Mouse (Mus musculus) forebrain, embryonic 10.5 days (tissue): ENCODE measurements around the gene Smox. TPM values are rescaled to one million over a fixed set of nuclear protein-coding genes. Genes with fewer than 3 reads are reported as not detected.
A peak's percentile ranks its signal among the peaks of the same experiment; 100 is the strongest.

Experiments
- DNase-seq: peaks from one replicate; pipeline ENCODE4 v3.0.0-alpha.2; 2017; ENCODE audit warnings: low spot score; ENCODE audit errors: extremely low spot score
- H3K27ac ChIP-seq: fragments of 300-500 bp; sonication (generic); 2 replicates; pipeline ENCODE4 v1.5.1; 2016; ENCODE audit warnings: mild to moderate bottlenecking
- H3K27me3 ChIP-seq: fragments of 300-500 bp; sonication (generic); 2 replicates; pipeline ENCODE4 v1.6.1; 2016; ENCODE audit warnings: mild to moderate bottlenecking; ENCODE audit not compliant: poor library complexity, severe bottlenecking
- H3K36me3 ChIP-seq: fragments of 300-500 bp; sonication (generic); replicated peaks from 2 replicates; pipeline ENCODE4 v1.6.1; 2016; ENCODE audit warnings: mild to moderate bottlenecking, moderate library complexity
- H3K4me1 ChIP-seq: fragments of 300-500 bp; sonication (generic); 2 replicates; pipeline ENCODE4 v1.6.1; 2016
- H3K4me3 ChIP-seq: fragments of 300-500 bp; sonication (generic); 2 replicates; pipeline ENCODE4 v1.5.1; 2016; ENCODE audit warnings: mild to moderate bottlenecking, moderate library complexity
- H3K9me3 ChIP-seq: fragments of 300-500 bp; sonication (generic); 2 replicates; pipeline ENCODE4 v1.6.1; 2016; ENCODE audit warnings: mild to moderate bottlenecking, moderate library complexity
- WGBS: fragments of 180-500 bp; shearing (Covaris S2); methylation state at CpG from one replicate; pipeline ENCODE4 v1.1.7; 2016; 5-methylcytosine and 5-hydroxymethylcytosine counted together
- polyA plus RNA-seq: library from polyadenylated mRNA; unstranded; fragments of >200 nt; fragmentation: Nextera tagmentation; extraction: Ambion mirVana; gene quantifications from 2 replicates; pipeline ENCODE4 v1.2.1, GENCODE M21; 2016

The Smox gene
- polyA plus RNA-seq, 1 experiment from 2014 or later, result 31.7 TPM

DNA sequence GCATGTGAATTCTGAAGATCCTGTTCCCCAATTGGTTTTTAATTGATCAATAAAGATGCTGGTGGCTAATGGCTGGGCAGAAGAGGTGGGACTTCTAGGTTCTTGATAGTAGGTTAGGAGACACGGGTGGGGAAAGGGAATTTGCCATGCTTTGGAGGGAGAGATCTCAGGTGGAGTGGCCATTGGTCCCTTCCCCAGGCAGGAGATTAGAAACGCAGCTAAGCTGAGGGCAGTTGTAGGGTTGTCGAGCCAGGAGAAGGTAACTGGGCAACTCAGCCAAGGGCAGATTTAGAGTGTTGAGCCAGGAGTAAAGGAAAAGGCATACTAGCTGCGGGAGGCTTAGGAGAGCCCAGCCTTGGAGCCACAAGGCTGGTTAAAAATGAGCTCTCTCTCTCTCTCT is 3.0 kb upstream of the Smox start:
- Histone ChIP-seq H3K4me1 (peaks cover 20% of the 10 kb centered on the region), H3K9me3 (no peaks in the 10 kb centered on the region), H3K27me3 (peaks cover 30% of the 10 kb centered on the region), H3K4me3 (no peak overlapping the region), H3K36me3 (no peaks in the 10 kb centered on the region), H3K27ac (no peak overlapping the region)
- 82% methylated on average over 4 of the region's 4 CpGs for WGBS
- DNase-seq, result no peak

DNA sequence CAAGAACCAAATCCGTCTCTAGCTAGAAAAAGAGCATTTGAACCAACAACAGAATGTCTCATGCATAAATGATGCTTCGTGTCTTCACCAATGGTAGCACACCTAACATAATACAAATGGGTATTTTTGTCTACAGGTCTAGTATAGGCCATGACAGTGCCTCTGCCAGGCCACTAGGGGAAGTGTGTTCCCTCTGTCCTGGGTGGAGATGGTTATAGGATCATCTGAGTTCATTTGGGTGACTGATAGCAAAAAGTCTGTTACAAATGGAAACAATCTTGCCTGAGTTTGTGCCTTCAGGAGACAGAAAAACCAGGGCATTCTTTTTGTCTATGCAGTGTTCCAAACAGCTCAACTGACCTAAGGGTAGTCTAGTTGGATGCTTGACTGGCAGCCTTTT is 2.4 kb upstream of the Smox start:
- no peak overlapping the region for H3K27ac ChIP-seq
- no peaks in the 10 kb centered on the region for H3K9me3 ChIP-seq
- H3K36me3 ChIP-seq, result no peaks in the 10 kb centered on the region
- 80% methylated on average over 2 of the region's 2 CpGs for WGBS
- DNase-seq, result no peak
- peaks cover 26% of the 10 kb centered on the region for H3K4me1 ChIP-seq
- peaks cover 36% of the 10 kb centered on the region for H3K27me3 ChIP-seq
- no peak overlapping the region for H3K4me3 ChIP-seq

DNA sequence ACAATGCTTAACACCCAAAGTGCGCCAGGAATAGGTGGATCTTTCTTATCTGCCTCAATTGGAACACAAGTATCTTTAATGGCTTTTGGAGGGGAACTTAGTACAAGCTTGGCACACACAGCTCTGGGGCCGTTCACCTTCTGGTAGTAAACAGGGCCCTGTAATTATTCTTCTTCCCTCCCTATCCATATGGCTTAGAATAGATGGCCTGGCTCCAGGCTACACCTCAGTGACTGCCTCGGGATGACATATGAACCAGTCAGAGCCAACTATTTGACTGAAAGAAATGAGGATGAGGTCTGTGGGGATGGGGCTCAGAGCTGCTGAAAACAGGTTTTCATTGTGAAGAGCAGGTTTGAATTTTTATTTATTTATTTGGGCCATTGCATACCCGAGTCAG is 1.7 kb upstream of the Smox start:
- Histone ChIP-seq H3K4me1 (peaks cover 27% of the 10 kb centered on the region), H3K4me3 (no peak overlapping the region), H3K9me3 (no peaks in the 10 kb centered on the region), H3K27me3 (peaks cover 36% of the 10 kb centered on the region), H3K36me3 (no peaks in the 10 kb centered on the region), H3K27ac (no peak overlapping the region)
- WGBS, result 82% methylated on average over 4 of the region's 4 CpGs
- no peak for DNase-seq

DNA sequence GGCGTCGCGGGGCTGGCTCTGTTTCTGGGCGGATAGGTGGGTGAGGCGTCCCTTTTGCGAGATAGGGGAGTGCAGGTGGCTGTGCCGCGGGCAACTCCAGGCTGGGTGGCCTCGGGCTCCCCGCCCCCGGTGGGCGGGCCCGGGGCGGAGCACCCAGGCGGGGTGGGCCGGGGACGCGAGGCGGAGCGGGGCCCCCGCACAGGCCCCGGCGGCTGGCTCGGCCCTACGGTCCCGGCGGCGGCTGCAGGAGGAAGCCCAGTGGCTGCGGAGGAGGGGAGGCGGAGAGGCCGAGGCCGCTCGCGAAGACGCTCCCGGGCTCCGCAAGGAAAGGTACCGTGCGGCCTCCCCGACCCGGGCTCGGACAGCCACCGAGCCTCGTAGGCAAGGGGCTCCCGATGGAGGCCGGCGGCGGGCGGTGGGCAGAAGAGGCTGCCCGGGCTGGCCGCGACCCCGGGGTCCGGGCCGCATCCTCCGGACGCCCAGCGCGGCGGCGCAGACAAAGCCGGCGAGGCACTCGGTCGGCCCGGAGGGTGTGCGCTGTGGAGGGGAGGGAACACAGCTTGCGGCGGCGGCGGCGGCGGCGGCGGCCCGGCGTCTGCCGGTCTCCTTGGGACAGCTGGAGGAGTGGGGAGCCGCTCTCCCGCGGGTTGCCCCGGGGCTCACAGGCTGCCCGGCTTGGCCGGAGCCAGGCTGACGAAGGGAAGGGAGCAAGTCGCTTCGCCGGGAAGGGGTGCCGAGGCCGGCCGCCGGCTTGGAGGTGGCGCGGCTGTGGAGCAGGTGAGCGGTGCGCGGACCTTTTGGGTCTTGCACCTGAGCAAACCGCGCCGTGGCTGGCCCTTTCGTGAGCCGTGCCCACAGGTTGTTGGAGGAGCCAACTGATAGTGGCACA is 655 bp downstream of the Smox start:
- no peaks in the 10 kb centered on the region for H3K9me3 ChIP-seq
- peak overlapping the region; percentile 96 for H3K4me3 ChIP-seq
- under 1% methylated on average over 96 of the region's 102 CpGs for WGBS
- peak overlapping the region; percentile 93 for H3K27ac ChIP-seq
- H3K4me1 ChIP-seq, result peaks cover 30% of the 10 kb centered on the region
- H3K27me3 ChIP-seq, result peaks cover 36% of the 10 kb centered on the region
- peak; percentile 70 for DNase-seq
- no peaks in the 10 kb centered on the region for H3K36me3 ChIP-seq

DNA sequence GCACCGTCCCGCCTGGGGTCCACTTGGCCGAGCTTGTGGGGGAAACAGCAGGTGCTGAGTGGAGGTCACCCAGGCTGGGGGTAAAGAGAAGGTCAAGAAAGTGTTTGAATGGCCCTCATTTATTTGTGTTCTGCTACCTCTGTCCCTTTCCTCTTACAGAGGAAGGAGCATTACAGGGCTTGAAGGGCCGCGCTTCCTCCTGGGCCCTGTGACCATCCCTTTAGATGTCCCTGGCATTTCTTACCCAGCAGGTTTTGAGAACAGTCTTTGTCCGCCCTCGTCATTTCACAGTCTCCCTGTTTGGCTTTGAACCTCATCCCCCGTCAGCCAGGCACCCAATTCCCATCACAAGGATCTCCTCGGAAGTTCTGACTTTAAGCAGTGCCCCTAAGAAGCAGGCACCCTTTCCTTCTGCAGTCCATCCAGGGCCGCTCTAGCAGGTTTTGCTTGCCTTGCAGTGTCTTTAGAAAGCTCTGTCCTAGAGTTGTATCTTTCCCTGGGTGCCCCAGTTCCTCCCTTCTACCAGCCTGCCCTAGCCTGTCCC is 1.4 kb downstream of the Smox start:
- peak; percentile 29 for DNase-seq
- peaks cover 36% of the 10 kb centered on the region for H3K27me3 ChIP-seq

DNA sequence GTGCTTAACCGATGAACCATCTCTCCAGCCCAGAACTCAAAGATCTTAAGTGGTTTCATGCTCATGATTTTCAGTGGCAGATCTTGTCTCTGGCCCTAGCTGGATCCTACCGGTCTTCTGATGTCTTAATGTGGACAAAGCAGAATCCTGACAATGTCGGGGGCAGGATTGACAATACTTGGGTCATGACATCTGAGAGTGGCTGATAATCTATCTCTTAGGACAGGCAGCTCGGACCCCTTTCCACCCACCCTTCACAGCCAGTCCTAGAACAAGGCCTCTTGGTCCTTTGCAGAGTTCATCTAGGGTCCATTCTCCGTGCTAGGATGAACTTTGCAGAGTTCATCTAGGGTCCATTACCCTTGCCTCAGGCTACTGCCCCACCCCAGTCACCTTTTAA is 2.1 kb downstream of the Smox start:
- Histone ChIP-seq H3K4me1 (peaks cover 30% of the 10 kb centered on the region), H3K36me3 (no peaks in the 10 kb centered on the region), H3K4me3 (peak overlapping the region; percentile 96; the same call in 1 of the 2 replicates), H3K27ac (no peak overlapping the region), H3K27me3 (peaks cover 36% of the 10 kb centered on the region), H3K9me3 (no peaks in the 10 kb centered on the region)
- DNase-seq, result no peak
- 61% methylated on average over 5 of the region's 5 CpGs for WGBS

More for the DNA sequence above, 1.4 kb downstream of the Smox start:
- H3K4me1 ChIP-seq, result peaks cover 30% of the 10 kb centered on the region
- peak overlapping the region; percentile 93 for H3K27ac ChIP-seq
- 6% methylated on average over 10 of the region's 10 CpGs for WGBS
- no peaks in the 10 kb centered on the region for H3K36me3 ChIP-seq
- peak overlapping the region; percentile 96 for H3K4me3 ChIP-seq
- no peaks in the 10 kb centered on the region for H3K9me3 ChIP-seq

DNA sequence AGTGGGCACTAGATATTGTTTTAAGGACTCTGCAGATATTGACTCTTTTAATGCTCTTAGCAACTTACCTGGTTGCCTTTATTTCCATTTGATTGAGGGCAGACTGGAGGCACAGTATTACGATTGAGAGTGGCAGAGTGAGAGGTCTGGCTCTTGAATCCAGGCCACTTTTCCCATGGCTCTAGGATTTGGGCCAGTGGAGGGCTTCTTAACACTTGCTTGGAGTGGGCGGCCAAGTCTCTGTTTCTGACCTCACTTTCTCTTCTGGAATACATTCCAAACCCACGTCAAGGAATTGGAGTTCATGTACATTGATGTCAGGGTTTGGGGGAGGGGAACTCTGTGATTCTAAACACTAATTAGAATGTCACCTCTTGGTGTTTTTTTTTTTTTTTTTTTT is 4.0 kb downstream of the Smox start:
- Histone ChIP-seq H3K36me3 (no peaks in the 10 kb centered on the region), H3K27me3 (peaks cover 27% of the 10 kb centered on the region), H3K27ac (no peak overlapping the region), H3K9me3 (no peaks in the 10 kb centered on the region), H3K4me1 (peaks cover 37% of the 10 kb centered on the region), H3K4me3 (no peak overlapping the region)
- DNase-seq, result no peak
- WGBS, result 75% methylated on average over 3 of the region's 3 CpGs

DNA sequence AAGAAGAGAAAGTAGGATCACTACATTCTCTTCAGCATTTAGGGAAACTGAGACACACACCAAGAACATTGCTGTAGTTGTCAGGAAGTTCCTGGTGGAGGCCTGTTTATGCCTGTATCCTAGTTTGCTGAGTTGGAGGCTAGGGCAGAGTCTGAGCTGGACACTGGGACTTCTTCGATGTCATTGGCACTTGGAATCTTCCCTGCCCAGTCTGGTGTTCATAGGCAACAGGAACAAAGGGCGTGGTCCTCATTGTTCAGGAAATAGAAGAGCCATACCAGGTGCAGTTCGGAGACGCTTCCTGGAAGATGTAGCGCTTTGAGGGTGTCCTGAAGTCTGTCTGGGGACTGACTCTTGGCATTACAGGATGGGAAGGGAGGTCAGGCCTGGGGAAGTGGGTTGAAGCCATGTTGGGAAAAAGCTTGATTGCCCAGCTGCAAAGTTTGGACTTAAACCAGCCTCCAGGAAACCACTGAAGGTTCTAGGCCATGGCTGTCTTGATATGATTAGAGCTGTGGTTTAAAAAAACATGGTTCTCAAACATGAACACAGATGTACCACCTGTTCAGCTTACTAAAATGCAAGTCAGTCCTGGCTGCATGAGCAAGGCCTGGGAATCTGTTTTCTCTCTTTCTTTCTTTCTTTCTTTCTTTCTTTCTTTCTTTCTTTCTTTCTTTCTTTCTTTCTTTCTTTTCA is 5.0 kb downstream of the Smox start:
- no peak for DNase-seq
- 87% methylated on average over 5 of the region's 5 CpGs for WGBS
- peaks cover 18% of the 10 kb centered on the region for H3K27me3 ChIP-seq
- H3K36me3 ChIP-seq, result no peaks in the 10 kb centered on the region
- no peak overlapping the region for H3K4me3 ChIP-seq
- H3K27ac ChIP-seq, result no peak overlapping the region
- H3K4me1 ChIP-seq, result peaks cover 43% of the 10 kb centered on the region
- H3K9me3 ChIP-seq, result no peaks in the 10 kb centered on the region

DNA sequence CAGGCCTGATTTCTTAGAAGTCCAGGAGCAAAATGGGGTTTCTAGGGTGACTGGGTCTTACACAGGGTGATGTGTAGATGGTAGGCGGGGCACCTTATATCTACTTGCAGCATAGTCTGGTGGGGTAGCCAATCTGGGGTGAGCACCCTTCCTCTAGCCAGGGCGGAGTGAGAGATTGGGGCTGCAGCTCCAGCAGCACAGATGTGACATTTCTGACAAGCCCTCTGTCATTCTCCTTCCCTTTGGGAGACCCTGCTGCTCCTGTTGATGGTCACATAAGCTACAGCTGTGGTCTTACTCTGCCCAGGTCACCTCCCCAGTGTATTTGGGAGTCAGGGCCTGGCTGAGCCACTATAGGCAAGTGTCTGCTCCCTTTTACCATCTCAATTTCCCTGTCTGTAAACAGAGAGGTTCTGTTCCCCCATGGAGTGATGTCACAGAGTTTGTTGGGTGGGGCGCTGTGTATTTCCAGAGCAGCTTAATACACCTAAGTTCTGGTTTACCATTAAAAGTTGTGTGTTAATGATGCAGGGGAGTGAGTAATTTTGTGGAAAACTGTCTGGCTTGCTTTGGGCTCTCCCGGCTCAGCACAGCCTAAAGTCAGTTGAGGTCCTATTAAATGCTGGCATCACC is 6.0 kb downstream of the Smox start:
- DNase-seq, result no peak
- Histone ChIP-seq H3K36me3 (no peaks in the 10 kb centered on the region), H3K4me3 (no peak overlapping the region), H3K27me3 (peaks cover 15% of the 10 kb centered on the region), H3K27ac (0 out of 2 replicates have a peak overlapping the region, but pooled peaks have one; percentile 20), H3K4me1 (peaks cover 43% of the 10 kb centered on the region), H3K9me3 (no peaks in the 10 kb centered on the region)
- 92% methylated on average over 4 of the region's 4 CpGs for WGBS

DNA sequence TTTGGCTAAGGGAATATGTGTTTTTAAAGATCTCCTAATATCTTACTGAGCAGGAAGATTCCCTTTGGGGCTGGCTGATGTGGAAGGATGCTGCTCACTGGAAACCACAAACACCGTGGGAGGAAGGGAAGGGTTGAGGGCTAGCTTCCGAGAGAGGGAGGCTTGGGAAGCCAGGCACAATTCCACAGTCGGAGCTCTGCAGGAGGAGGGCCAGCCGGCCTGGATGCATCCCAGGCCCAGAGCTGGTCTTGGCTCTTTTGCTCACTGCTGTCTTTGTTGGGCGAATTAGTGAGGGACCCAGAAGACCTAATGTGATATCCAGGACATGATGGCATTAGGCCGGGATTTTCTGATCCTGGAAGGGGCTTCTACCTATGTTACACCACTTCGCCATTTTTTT is 6.9 kb downstream of the Smox start:
- H3K9me3 ChIP-seq, result no peaks in the 10 kb centered on the region
- H3K36me3 ChIP-seq, result no peaks in the 10 kb centered on the region
- WGBS, result 78% methylated on average over 7 of the region's 7 CpGs
- H3K4me3 ChIP-seq, result no peak overlapping the region
- peaks cover 42% of the 10 kb centered on the region for H3K4me1 ChIP-seq
- H3K27ac ChIP-seq, result no peak overlapping the region
- DNase-seq, result no peak
- peaks cover 7% of the 10 kb centered on the region for H3K27me3 ChIP-seq

DNA sequence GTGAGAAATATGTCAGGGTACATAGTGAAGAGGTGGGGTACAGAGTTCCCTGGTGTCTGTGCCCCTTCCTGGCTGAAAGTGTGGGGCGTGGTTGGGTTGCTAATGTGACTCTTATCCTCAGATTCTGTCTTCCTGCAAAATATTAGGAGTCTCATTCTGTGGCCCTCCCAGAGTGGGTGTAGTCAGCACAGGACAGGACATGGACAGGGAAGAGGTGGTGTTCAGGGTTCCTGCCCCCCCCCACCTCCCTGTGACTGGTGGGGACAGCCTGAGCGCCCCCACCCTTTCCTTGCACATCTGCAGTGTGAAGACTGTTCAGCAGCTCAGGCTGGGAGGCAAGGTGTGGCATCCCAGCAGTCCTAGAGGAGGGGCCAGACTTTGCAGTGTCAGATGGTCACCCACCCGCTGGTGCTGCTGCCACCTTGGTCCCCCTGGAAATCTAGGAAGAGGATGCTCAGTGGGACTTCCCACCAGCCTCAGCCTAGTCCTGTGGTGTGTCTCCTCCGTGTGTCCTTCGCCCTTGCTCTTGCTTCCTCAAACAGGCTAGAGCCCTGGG is 8.1 kb downstream of the Smox start:
- Histone ChIP-seq H3K4me3 (no peak overlapping the region), H3K27me3 (no peaks in the 10 kb centered on the region), H3K27ac (no peak overlapping the region), H3K36me3 (no peaks in the 10 kb centered on the region), H3K4me1 (peaks cover 35% of the 10 kb centered on the region), H3K9me3 (no peaks in the 10 kb centered on the region)
- DNase-seq, result no peak
- 77% methylated on average over 5 of the region's 5 CpGs for WGBS

DNA sequence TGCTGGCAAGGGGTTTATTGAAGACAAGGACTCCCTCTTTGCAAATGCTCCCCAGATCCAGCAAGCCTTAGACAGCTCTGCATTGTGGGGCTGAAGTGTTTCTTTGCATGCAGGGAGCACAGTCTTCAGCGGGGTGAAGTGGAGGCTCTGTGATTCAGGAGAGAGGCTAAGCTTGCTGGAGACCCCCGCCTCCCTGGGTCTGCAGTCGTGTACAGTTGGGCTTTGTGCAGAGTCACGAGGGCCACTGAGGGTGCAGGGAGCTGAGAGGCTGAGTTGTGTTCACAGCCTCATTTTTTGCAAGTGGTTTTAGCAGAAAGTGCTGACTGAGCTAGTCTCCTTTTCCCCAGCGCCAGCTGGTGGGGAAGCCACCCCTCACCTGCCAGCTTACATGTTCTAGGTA is 10.6 kb downstream of the Smox start:
- peaks cover 50% of the 10 kb centered on the region for H3K4me1 ChIP-seq
- 57% methylated on average over 5 of the region's 5 CpGs for WGBS
- H3K9me3 ChIP-seq, result no peaks in the 10 kb centered on the region
- H3K27me3 ChIP-seq, result no peaks in the 10 kb centered on the region
- DNase-seq, result no peak
- H3K27ac ChIP-seq, result peak overlapping the region; percentile 36; the same call in 1 of the 2 replicates
- no peak overlapping the region for H3K4me3 ChIP-seq
- no peaks in the 10 kb centered on the region for H3K36me3 ChIP-seq
